Mouse (Mus musculus): ENCODE measurements around the gene Klhl13.

Gene Klhl13

DNA sequence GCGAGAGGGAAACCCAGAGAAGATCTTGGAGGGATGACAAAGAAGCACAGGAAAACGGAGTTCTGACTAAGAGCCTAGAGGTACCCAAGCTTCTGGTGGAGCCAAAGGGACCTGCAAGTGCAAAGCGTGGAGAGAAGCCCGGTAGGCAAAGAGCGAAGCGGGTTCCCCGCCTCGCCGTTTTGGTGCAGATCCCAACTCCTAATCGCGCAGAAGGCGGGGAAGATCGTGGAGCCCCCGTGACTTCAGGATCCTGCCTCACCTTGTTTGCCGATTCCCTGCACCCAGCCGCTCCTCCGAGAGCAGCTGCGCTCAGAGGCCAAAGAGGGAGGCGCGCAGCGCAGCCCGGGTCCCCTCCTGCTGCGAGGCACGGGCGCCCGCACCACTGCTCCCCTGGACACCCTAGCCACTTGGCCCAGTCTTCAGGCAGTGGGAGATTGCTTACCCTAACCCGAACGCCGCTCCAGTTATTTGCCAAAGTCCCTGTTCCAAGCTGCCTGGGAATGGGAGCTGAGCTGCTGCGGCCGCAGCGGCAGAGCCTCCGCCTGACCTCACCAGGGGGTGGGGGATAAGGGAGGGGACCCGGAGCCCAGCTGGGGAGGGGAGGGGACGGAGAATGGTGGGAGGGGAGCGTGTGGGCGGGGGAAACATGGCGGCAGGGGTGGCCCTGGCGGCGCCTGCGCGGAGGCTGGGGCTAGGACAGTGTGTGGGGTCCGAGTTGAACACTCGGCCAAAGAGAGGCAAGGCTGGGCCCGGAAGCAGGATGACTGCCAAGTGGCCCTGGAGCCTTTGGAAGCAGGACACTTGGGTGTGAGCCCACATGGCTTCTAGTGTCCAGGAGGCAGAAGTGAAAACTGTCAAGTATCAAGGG, at the start of gene Klhl13:
TSS of gene Klhl13 (minus strand) at position 569 of the 868 bp plus-strand sequence.
- DNase-seq (ENCODE audit: low spot score): peak; percentile 63

DNA sequence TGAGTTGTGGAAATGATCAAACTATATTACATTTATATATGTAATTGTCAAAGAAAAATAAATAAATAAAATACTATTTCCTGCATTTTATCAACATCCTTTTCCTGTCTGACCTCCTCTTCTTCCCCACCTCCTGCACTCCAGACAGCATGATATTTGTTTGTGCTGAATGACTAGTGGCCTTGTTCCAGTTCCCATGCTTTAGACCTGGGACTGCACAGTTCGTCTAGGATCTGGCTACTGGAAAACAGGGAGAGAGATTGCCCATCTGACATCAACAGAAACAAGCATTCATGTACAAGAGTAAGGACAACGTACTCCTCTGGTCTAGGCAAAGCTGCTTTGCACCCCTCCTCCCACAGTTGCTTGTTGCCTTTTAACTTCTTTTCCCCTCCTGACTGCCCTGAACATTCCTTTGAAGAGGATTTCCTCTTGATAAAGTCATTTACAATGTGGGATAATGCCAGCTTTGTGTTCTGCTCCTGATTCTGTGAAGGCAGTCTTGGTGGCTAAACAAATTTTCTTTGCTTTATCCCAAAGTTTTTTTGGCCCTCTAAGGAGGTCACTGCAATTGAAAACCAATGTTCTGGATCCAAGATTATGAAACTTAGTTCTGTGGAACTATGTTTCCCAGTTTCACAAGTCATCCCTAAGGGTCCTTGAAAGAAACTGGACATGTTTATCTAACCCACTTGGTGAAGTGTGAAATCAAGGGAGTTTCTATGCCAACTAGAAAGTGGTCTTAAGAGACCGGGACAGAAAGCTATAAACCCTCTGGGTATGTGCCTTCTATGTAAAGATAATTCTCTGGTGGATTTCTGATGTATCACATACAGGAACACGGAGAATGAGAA, 44.6 kb upstream of the Klhl13 start:
- no peak for DNase-seq (ENCODE audit: low spot score)

DNA sequence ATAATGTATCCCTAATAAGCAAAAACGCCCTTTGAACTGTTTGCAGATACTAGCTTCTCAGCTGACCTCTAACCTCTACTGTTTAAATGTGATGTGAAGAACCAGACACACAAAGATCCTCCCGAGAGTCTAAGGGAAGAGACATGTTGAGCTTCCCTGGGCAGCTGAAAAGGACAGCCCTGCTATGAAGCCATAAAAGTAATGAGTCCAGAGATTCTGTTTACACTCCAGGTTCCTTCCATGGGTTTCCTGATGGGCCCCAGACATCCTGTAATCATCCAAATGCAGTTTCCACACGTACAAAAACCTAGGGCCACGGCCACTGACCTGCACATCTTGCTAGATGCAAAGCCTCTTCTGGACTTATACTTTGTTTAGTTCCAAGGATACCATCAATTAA, 23.8 kb upstream of the Klhl13 start:
- no peak for DNase-seq (ENCODE audit: low spot score)

DNA sequence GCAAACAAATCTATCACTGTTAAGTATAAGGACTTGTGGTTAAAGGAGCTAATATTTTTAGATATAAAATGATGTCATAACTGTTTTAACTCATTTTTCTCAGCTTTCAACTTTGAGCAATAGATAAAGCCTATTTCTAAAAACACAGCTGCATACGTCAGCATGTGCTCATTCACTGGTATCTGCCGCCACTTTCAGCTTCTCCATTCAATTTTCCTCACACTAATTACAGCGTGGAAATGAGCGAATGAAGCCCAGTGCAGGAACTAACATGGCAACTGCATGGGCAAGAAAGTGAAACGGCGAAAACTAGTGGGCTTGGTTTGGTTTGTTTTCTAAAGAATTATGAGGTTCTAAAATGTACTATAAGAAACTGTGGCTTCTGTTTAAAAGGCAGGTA, 1.4 kb downstream of the Klhl13 start:
- DNase-seq (ENCODE audit: low spot score): peak; percentile 4

DNA sequence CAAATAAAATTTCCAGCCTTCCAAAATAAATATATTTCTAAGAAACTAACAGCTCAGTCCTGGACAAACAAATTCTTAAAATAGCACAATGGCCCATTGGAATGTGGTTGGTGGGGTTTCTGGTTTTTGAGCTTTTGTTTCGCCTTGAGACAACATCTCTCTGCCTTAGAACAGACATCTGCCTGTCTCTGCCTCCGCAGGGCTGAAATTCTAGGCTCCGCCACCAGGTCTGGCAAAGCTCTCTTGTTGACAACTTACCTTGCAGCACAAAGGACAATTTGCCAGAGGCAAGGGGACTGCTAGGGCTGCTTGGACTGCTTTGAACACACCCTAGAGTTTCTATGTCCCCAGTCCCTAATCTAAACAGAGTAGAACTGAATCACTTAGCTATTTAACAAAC, 4.4 kb downstream of the Klhl13 start:
- no peak for DNase-seq (ENCODE audit: low spot score)

DNA sequence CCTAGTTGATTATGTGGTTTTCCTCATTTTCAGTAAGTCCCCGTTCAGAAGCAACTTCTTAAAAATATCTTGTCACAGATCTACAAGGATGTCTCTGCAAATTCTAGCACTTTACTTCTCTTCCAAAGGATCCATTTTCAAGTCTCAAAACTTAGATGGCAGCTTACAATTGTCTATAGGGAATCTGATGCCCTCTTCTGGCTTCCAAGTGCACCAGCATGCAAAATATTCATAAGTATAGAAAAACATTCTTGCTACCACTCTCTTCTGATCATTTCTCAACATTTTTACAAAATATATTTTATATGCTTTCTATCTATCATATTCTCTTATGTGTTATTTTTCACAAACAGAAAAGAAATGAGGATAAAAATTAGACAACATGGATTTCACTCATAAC, 14.8 kb downstream of the Klhl13 start:
- no peak for DNase-seq (ENCODE audit: low spot score)

DNA sequence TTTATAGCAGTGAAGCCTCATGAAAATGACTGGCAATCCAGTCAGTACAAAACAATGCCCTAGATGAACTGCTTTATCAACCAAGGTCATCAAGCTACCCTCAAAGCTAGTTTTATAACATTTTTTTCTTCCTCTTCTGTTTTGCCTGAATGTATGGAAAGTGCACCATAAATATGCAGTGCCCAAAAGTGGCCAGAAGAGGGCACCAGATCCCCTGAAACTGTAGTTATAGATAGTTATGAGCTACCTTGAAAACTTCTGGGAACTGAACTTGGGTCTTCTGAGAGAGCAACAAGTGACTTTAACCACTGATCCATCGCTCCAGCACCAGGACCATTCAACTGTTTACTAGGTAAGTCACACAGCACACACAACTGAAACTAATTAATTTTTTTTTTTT, 36.8 kb downstream of the Klhl13 start:
- peak; percentile 4 for DNase-seq (ENCODE audit: low spot score)

DNA sequence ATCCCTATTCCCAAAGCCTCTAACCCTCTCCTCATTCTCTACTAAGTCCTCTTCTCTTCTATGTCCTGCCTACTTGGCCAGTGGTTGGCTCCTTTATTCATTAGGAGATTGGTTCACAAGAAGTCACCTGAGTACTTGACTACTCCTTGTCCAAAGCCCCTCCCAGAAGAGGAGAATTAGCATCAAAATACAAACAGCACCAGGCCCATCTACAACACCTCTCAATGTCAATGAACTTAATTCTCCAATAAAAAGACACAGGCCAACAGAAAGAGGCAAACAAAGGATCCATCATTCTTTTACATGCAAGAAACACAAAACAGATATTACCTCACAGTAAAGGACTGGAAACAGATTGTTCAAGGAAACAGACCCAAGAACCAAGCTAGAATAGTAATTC, 46.0 kb downstream of the Klhl13 start:
- no peak for DNase-seq (ENCODE audit: low spot score)

DNA sequence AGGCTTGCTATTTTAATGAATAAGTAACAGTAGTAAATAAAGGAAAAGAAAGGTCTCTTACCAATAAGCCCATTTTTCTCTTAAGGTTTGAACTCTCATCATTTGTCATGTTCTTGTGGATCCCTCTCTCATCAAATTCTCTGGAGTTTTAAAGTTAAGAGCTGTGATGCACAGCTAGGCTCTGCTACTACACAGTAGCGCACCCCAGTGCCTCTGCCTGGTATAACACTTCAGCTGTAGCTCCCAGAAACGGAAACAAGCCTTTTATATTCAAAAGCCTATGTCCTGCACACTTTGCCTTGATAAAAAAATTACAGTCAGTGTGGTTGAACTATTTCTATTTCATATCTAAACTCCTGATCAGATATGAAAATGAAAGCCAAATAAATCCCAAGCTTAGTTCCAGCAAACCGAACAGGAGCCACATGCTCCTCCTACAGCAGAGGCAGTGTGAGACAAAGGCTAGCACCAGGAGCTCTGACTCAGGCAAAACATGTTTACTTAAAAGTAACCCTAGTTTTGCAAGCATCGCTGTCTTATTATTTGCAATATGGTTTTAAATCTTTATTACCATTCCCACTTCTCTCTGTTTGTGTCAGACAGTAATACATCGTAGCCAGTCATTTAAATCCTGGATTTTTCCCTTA, 68.8 kb downstream of the Klhl13 start:
- DNase-seq (ENCODE audit: low spot score): peak; percentile 52

DNA sequence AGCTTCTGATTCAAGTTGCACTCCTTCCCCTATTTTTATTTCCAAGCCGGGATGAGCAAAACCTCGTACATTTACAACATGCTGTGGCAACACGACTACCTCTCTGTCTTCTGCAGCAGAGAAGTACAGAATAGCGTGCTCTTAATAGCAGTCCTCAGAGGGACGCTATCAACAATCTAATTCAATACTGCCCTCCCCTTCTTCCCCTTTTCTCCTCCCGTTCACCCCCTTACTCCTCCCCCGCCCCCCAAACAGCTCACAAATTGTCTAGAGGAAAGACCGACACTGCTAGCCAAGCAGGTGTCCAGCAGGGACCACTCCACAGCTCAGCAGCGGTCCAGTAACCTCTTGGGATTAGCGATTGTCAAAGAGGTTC, 79.5 kb downstream of the Klhl13 start:
- DNase-seq (ENCODE audit: low spot score): no peak

DNA sequence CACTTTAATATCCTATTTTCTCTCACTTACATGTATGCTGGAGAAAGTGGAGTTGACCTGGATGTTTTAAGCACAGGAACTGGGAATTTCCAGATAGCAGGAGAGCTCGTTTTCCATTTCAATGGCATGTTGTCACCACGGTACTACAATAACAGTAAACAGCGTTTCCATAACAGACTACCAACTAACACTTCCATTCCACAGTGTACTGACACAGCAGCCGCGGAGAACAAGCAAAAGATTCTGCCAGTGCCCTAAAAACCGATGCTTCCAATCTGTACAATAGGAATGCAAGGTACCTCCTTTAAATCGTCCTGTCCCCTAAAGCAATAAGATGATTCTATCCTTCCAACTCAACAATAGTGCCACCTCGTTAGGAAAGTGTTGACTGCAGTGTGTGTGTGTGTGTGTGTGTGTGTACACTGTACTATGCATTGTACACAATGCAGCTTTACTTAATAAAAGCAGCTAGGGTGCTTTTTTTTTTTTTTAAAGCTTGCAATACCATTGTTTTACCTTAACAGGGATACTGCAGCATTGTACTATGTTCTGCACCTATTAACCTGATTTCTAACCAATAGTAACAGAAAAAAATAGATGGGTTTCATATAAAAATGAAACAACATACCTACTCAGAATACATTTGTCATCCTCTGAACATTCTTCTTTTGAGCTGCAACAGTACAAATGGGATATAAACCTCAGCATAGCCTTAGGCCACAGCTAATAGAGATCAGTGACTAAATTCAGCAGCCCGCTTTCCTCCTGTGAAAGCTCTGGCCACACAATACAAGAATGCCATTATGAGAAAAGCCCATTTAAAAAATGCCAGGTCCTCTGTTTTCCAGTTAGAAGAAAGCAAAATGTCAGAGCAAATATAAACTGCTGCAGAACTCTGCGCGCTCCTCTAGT, 80.1 kb downstream of the Klhl13 start:
- DNase-seq (ENCODE audit: low spot score): no peak

DNA sequence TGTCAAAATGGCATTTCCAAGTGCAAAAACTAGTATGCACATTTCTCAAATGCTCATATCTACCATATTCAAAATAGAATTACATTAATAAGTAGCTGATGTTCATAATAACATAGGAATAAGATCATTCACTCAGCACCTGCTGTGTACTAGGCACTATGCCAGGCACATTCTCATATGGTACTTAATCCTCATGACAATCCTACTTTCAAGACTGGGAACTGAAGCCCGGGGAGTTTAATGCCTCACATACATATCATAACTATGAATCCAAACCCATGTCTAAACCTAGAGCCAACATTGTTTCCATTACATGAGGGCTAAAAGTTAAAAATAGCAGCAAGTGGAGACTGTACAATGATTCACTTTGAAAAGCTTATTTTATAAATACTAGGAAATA, 97.3 kb downstream of the Klhl13 start:
- no peak for DNase-seq (ENCODE audit: low spot score)

DNA sequence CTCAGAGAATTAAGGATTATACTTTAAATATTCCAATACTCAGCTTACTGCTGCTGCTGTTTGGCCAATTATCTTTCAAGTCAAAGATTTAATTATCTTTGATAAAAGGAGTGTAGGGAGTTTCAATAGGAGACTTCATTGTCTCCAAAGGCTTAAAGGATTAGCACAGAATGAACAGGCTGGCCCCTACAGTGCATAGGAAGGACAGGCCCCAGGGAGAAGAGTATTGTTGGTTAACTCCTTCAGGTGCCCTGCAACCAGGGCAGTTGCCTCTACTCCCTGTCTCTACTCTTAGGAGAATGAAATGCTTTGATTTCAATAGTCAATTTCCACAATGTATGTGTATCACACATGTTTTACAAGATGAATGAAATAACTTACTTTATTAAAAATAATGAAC, 116.1 kb downstream of the Klhl13 start:
- no peak for DNase-seq (ENCODE audit: low spot score)
